Mouse (Mus musculus) kidney, adult 11 months (tissue): ENCODE results near the gene Dnajb12.

ENCODE experiments used
- DNase-seq: peaks from one replicate; pipeline ENCODE4 v3.0.0; 2022

Dnajb12 gene

GRCm38 (mm10) chr10:59879255-59880028, at the start of gene Dnajb12:
TSS of gene Dnajb12 (plus strand) at chr10:59879556.
- peak; percentile 93 for DNase-seq

DNA sequence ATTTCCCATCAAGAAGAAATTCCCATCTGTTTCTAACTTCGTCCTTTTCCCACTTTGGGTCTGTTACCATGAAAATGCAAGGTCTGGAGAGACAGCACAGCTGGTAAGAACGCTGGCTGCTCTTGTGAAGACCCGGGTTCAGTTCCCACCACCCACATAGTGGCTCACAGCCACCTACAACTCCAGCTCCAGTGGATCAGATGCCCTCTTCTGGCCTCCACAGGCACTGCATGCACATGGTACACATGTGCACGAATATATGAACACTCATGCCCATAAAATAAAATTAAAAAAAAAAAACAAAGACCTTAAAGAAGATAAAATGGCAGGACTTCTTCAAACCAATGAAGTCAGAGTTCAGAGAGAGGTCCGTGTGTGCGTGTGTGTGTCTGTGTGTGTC, 49.5 kb upstream of the Dnajb12 start:
- DNase-seq: no peak

- DNase-seq: no peak
Measured at GRCm38 (mm10) chr10:59831950-59832349, 47.4 kb upstream of the Dnajb12 start.

DNA sequence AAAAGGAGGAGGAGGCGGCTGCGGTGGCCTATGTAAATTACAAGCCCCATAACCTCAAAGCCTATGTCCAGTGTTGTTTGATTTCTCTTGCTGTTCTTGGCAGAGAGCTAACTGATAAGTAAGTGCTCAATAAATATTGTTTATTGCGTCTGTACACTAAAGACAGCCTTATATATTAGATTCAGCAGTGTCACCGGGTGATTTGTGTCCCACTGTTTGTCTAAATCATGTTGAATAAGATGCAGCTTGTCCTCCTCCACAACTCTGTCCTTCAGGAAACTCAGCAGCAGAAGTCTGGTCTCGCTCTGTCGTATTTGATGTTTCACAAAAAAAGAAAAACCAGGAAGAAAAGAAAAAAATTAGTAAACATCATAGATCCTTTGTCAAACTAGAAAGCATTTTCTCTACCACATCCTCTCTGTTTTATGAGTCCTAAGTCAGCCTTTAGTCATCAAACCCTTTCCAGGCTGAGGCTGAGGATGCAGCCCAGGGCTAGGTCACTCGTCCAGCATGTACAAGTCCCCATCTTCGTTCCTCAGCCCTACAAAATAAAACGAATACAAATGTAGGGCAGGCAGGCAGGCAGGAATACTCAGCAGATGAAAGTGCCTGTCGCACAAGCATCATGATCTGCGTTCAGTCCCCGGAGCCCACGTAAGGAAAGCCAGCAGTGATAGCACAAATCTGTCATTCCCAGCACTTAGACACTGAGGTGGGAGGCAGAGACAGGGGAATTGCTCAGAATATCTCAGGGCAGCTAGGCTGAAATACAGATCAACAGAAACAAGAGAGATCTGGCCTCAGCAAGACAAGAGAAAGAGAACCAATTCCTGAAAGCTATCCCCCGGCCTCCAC, 43.8 kb upstream of the Dnajb12 start:
- no peak for DNase-seq

DNA sequence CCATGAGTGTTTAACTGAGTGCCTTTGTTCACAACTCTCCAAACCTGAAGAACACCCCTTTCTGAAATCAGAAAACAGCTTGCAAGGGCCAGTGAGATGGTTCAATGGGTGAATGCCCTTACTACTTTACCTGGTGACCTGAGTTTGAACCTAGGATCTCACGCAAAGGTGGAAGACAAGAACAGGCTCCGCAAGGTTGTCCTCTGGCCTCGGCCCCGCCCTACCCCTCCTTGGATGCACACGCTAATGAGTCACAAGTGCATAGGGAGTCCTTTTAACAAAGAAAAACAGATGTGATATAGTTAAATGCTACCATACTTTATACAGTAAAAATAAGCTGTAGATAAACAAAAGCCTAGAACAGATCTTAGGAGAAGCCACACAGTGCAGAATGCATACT, 41.9 kb upstream of the Dnajb12 start:
- DNase-seq: no peak

DNA sequence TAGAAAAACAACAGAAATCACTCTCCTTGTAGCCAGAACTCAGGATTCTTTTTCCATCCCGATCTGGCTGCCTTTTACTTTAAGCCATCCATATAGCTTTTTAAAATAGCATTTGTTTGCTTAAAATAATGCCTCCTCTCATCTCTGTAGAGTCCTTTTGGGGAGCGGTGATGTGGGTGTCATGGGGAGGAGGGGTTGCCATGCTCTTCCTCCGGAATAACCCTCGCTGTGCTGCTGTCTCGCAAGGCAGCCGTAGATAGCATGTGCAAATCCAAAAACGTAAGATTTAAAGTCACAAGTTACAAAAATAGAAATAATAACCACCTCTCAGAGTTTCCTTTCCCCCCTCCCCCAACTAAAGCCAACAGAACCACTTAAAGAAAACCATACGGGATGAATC, 37.9 kb upstream of the Dnajb12 start:
- DNase-seq: no peak

DNA sequence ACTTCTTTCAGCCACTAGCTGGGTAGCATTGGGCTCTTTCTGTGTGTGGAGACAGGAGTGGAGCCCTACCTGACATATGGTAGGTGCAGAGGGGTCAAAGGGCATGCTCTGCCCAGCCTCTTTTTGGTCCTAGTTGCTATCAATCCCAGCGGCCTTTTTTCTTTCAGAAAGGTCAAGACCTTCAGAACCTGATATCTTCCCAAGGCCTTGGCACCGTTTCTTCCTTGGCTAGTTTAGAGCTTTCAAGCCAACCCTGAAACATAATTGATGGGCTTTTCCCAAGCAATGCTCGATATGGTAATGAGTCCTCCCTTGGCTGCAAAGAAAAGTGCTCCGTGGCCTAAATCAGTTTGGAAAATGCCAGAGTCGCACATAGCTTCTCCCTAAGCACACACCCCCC, 36.2 kb upstream of the Dnajb12 start:
- no peak for DNase-seq

DNA sequence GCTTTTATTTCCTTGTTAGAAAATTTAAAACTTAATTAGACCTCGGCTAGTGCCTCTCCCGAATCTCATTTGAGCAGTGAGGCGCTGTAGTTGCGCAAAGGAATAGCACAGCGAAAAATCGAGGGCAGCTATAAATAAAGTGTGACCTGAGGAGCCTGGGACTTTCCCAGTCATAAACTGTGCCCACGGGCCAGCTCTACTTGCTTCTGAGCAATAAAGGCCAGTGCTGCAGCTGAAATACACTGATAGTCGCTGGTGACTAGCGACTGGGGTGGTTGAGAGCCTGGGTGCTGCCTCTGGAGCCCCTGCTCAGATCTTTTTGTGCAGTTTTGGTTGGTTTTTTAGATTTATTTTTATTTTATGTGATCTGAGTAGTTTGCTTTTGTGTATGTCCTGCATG, 34.7 kb upstream of the Dnajb12 start:
- no peak for DNase-seq

DNA sequence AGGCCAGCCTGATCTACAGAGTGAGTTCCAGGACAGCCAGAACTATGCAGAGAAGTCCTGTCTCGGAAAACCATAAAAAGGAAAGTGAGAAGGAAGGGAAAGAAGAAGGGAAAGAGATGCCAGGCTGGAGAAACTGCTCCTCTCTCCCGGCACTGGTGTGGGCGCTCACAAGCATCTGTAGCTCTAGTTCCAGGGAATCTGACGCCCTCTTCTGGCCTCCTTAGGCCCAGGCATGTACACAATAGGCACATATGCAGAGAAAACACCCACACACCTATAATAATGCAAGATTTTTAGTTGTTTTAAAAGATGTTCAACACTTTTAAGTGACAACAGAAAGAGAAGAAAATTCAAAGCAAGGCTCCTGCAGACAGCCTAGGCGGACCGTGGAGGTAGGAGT, 32.9 kb upstream of the Dnajb12 start:
- no peak for DNase-seq

DNA sequence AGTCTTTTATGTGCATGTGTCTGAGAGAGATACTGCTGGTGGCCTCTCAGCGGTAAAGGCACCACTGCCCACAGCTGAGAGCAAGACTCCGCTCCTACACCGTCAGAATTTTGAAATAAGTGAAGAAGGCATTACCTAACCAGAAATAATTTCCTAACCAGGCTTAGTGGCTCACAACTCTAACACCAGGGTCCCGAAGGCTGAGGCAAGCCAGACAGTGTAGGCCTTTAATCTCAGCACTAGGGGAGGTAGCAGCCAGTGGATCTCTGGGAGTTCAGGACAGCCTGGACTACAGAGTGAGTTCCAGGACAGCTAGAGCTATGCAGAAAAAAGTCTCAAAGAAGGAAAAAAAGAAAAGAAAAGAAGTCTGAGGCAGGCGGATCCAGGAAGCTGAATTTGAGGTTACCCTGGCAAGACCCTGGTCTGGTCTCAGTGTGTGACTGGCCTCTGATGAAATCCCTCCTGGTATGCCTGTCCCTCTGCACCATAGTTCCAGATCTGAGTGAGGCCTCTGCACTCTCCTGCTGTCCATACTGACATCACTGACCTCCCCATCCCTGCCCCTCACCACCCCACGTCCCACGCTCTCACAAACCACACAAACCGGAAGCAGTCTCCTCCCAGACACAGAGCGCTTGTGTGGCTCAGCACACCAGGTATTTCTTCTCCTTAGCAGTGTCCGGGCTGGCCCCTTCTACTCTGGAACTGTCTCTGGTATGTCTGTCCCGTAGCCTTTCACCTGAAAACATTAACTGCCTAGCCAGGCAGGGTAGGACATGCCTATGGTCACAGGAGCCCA, 31.1 kb upstream of the Dnajb12 start:
- DNase-seq: no peak

- DNase-seq: peak; percentile 21
Measured at GRCm38 (mm10) chr10:59848953-59849352, 30.4 kb upstream of the Dnajb12 start.

DNA sequence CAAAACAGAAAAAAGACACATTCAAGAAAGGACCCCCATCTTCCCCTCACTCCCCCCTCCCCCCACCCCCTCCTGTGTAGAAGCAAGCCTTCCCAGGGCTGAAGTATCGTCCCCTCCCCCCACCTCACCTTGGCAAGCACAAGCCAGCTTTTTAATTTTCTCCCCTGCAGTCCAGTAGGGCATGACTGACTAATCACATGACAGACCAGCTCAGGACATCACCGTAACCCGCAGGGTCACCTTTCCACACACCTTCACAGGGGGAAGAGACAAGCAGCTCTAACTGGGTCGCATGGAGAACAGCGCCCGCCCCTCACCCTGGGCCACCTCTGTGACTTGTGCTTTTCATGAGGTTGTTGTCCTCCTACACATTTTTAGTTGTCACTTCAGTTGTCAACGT, 30.0 kb upstream of the Dnajb12 start:
- DNase-seq: peak; percentile 83

- DNase-seq: peak; percentile 62
Measured at GRCm38 (mm10) chr10:59857157-59857556, 22.2 kb upstream of the Dnajb12 start.

GRCm38 (mm10) chr10:59860684-59861083, 18.7 kb upstream of the Dnajb12 start:
- no peak for DNase-seq

DNA sequence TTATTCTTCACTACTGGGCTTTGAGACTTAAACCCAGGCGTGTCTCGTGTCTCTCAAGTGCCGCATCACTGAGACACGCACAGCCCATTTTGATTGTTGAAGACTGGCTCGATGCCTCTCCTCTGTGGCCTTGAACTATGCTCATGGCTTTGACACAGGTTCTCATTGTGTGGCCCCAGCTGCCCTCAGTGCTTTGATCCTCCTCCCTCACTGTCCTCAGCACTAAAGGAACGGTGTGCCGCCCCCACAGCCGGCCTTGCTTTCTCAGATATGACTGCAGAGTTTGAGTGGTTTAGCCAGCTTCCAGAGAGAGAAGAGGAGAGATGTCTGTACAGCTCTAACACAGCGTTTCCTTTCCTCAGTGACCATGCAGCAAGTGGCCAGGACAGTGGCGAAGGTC, 18.2 kb upstream of the Dnajb12 start:
- no peak for DNase-seq

GRCm38 (mm10) chr10:59862816-59863440, 16.4 kb upstream of the Dnajb12 start:
- DNase-seq: no peak

GRCm38 (mm10) chr10:59863620-59864019, 15.7 kb upstream of the Dnajb12 start:
- DNase-seq: no peak

DNA sequence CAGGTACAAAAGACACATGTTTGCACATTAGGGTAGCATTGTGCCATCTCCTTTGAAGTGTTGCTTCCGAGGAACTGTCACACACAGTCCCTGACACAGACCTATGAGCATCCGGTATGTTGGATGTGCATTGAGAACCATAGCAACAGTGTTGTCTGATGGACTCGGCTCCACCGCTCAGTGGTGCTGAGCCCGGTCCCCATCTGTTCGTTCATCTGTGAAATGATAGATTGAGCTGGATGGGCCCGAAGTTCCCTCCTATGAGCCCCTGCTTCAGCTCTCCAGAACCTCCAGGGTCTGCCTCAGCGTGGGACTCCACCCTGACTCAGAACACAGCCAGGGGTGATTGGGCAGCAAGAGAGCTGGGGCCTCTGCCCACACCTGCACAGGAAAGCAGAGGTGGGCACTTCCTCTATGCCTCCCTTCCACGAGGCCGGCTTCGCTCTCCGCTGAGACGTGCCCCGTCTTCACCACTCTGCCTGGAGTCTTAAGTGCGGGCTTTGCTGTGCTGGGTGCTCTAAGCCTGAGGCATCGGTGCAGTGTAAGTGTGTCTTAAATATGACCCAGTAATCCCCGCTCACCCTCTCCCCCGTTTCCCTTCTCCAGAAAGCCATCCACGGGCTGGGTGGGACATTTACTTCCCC, 15.0 kb upstream of the Dnajb12 start:
- DNase-seq: no peak

- peak; percentile 72 for DNase-seq
Measured at GRCm38 (mm10) chr10:59864884-59865726, 14.3 kb upstream of the Dnajb12 start.

GRCm38 (mm10) chr10:59868266-59868665, 11.1 kb upstream of the Dnajb12 start:
- no peak for DNase-seq

DNA sequence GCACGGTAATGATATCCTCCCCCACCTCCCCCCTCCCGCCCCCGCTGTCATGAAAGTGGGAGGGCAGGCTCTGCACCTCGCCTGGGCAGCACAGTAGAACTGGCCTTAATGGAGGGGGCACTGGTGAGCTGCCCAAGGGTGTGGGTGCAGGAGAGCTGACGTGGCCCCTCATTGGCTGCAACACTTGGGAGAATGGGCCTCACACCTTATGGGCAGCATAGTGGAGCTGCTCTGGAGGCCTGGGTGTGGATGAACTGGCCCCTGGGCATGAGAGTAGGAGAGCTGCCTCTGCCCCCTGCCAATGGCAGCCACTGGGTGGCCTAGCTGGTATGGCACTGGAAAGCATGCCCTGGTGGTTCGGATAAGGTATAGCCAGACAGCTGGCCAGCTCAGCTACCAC, 9.3 kb upstream of the Dnajb12 start:
- no peak for DNase-seq
